Mouse (Mus musculus) urinary bladder, postnatal 0 days (tissue): ENCODE measurements around the gene 7420426K07Rik. TPM values are rescaled to one million over a fixed set of nuclear protein-coding genes. Genes with fewer than 3 reads are reported as not detected.

Experiments used
- polyA plus RNA-seq: library from polyadenylated mRNA; unstranded; fragments of >200 nt; fragmentation: Nextera tagmentation; extraction: Ambion mirVana; gene quantifications from 2 replicates; pipeline ENCODE4 v1.2.1, GENCODE M21; 2015

The 7420426K07Rik gene
- not detected in 2 replicates for polyA plus RNA-seq

DNA sequence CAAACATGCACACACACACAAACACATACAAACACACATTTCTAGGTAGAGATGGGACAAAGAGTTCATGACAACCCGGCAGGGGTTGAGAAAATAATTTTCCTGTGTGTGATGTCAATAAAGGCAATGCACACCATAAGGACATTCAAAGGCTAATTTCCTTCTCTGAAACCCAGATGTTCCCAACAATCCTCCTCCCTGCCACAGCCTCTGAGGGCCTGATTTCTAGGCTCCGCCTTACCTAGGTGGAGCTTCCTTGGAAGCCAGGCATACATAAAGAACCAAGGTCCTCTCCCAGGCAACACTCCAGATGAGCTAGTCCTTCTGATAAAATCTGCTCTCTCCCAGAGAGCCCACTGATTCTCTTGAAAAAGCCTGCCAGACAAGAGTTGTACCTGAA, at the start of gene 7420426K07Rik:
Gene 7420426K07Rik, plus strand, starts transcription at position 301 of the 400 bp plus-strand sequence.

DNA sequence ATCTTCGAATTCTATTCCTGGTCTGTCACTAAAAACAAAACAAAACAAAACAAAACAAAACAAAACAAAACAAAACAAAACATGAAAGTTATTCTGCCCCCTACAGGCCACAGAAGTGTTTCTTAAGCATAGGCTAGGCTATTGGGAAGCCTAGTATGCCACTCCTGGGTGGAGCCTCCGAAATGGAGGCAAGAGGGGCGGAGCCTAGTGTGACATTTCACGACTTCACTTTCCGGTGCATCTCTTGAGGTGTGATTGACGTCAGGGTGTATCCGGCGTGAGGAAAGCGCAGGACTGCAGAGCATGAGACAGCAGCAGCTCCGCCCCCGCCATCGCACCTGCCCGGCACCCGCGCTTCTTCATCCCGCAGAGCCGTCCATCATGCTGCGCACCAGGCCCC, 46.7 kb upstream of the 7420426K07Rik start, which contains the start of gene Prr23a2:
Gene Prr23a2, plus strand, starts transcription at position 285 of the 400 bp plus-strand sequence.

DNA sequence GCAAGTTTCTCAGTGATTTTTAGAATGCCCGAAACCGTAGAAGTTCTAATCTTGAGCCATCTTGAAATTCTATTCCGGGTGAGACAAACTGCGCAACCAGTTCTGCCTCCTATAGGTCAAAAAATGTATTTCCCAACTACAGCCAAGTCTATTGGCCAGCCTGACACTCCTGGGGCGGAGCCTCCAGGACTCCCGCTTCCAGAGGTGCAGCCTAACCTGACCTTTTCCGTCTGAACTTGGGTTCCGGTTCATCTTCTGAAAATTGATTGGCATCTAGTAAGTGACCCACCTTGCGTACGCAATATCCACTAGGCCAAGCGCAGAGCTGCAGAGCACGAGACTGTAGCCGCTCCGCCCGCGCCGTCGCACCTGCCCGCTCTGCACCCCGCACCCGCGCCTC, 38.3 kb upstream of the 7420426K07Rik start, which contains the start of gene Prr23a3:
Gene Prr23a3, plus strand, starts transcription at position 197 of the 400 bp plus-strand sequence.

Other genes starting within 250 kb of the 7420426K07Rik start
- gene Prr23a1, start 60.6 kb upstream of the 7420426K07Rik start, polyA plus RNA-seq = not detected in 2 replicates
- gene Prr23a2, start 46.6 kb upstream of the 7420426K07Rik start, polyA plus RNA-seq = not detected in 2 replicates
- gene Prr23a3, start 38.4 kb upstream of the 7420426K07Rik start, polyA plus RNA-seq = not detected in 2 replicates
- not detected in 2 replicates for gene Foxl2, start 52.2 kb downstream of the 7420426K07Rik start, polyA plus RNA-seq
- gene Faim, start 83.3 kb downstream of the 7420426K07Rik start, polyA plus RNA-seq = 30.0 and 33.0 TPM in 2 replicates
- not detected in 2 replicates for gene Gm1123, start 132.6 kb downstream of the 7420426K07Rik start, polyA plus RNA-seq
- 0.89 and 1.0 TPM in 2 replicates for gene Pik3cb, start 237.5 kb downstream of the 7420426K07Rik start, polyA plus RNA-seq